Mouse (Mus musculus): ENCODE results near the gene Nme7. TPM values are rescaled to one million over a fixed set of nuclear protein-coding genes. Genes with fewer than 3 reads are reported as not detected.

The Nme7 gene
- polyA plus RNA-seq, 1 experiment from 2014 or later: 51.6 TPM

GRCm38 (mm10) chr1:164279332-164279731 lies 24.6 kb upstream of the Nme7 start:
- no peak overlapping the region for H3K4me3 ChIP-seq (ENCODE audit: low read depth, low read length)
- DNase-seq (ENCODE audit: low spot score): no peak
- no peak overlapping the region for H3K9ac ChIP-seq (replicated peaks; ENCODE audit: low read length)
- no peaks in the 10 kb centered on the region for H3K9me3 ChIP-seq (replicated peaks; ENCODE audit: control insufficient read depth, low read length)
- no peaks in the 10 kb centered on the region for H3K27me3 ChIP-seq (ENCODE audit: control insufficient read depth, insufficient read depth, low read length)
- H3K27ac ChIP-seq (replicated peaks; ENCODE audit: low read depth, low read length): no peak overlapping the region
- no peak for ATAC-seq (replicated peaks; ENCODE audit: insufficient number of reproducible peaks, low FRiP score, low TSS enrichment, low read depth)
- H3K4me1 ChIP-seq (ENCODE audit: control insufficient read depth, insufficient read depth, low read length): no peaks in the 10 kb centered on the region
- H3K4me2 ChIP-seq (ENCODE audit: low read depth, low read length): no peak overlapping the region
- WGBS: 78% methylated on average over 4 of the region's 4 CpGs
- no peaks in the 10 kb centered on the region for H3K36me3 ChIP-seq (replicated peaks; ENCODE audit: control insufficient read depth, insufficient read depth, low read depth, low read length)

GRCm38 (mm10) chr1:164284007-164284406 lies 19.9 kb upstream of the Nme7 start:
- ATAC-seq (replicated peaks; ENCODE audit: insufficient number of reproducible peaks, low FRiP score, low TSS enrichment, low read depth): no peak
- no peak for DNase-seq (ENCODE audit: low spot score)
- no peak overlapping the region for H3K4me3 ChIP-seq (ENCODE audit: low read depth, low read length)
- no peaks in the 10 kb centered on the region for H3K36me3 ChIP-seq (replicated peaks; ENCODE audit: control insufficient read depth, insufficient read depth, low read depth, low read length)
- no peaks in the 10 kb centered on the region for H3K27me3 ChIP-seq (ENCODE audit: control insufficient read depth, insufficient read depth, low read length)
- WGBS: 97% methylated on average over 3 of the region's 3 CpGs
- no peak overlapping the region for H3K9ac ChIP-seq (replicated peaks; ENCODE audit: low read length)
- H3K4me1 ChIP-seq (ENCODE audit: control insufficient read depth, insufficient read depth, low read length): no peaks in the 10 kb centered on the region
- no peak overlapping the region for H3K27ac ChIP-seq (replicated peaks; ENCODE audit: low read depth, low read length)
- no peaks in the 10 kb centered on the region for H3K9me3 ChIP-seq (replicated peaks; ENCODE audit: control insufficient read depth, low read length)
- H3K4me2 ChIP-seq (ENCODE audit: low read depth, low read length): no peak overlapping the region

GRCm38 (mm10) chr1:164287406-164287805 lies 16.5 kb upstream of the Nme7 start:
- no peaks in the 10 kb centered on the region for H3K9me3 ChIP-seq (replicated peaks; ENCODE audit: control insufficient read depth, low read length)
- no peaks in the 10 kb centered on the region for H3K4me1 ChIP-seq (ENCODE audit: control insufficient read depth, insufficient read depth, low read length)
- ATAC-seq (replicated peaks; ENCODE audit: insufficient number of reproducible peaks, low FRiP score, low TSS enrichment, low read depth) (no peak), DNase-seq (ENCODE audit: low spot score) (no peak)
- no peak overlapping the region for H3K27ac ChIP-seq (replicated peaks; ENCODE audit: low read depth, low read length)
- H3K9ac ChIP-seq (replicated peaks; ENCODE audit: low read length): no peak overlapping the region
- 58% methylated on average over 15 of the region's 15 CpGs for WGBS
- H3K4me2 ChIP-seq (ENCODE audit: low read depth, low read length): no peak overlapping the region
- H3K4me3 ChIP-seq (ENCODE audit: low read depth, low read length): no peak overlapping the region
- no peaks in the 10 kb centered on the region for H3K36me3 ChIP-seq (replicated peaks; ENCODE audit: control insufficient read depth, insufficient read depth, low read depth, low read length)
- H3K27me3 ChIP-seq (ENCODE audit: control insufficient read depth, insufficient read depth, low read length): no peaks in the 10 kb centered on the region

- WGBS: 91% methylated on average over 5 of the region's 5 CpGs
- Histone ChIP-seq H3K9ac (replicated peaks; ENCODE audit: low read length) (no peak overlapping the region), H3K27me3 (ENCODE audit: control insufficient read depth, insufficient read depth, low read length) (no peaks in the 10 kb centered on the region), H3K9me3 (replicated peaks; ENCODE audit: control insufficient read depth, low read length) (no peaks in the 10 kb centered on the region), H3K4me1 (ENCODE audit: control insufficient read depth, insufficient read depth, low read length) (no peaks in the 10 kb centered on the region), H3K4me3 (ENCODE audit: low read depth, low read length) (no peak overlapping the region), H3K4me2 (ENCODE audit: low read depth, low read length) (no peak overlapping the region), H3K36me3 (replicated peaks; ENCODE audit: control insufficient read depth, insufficient read depth, low read depth, low read length) (no peaks in the 10 kb centered on the region), H3K27ac (replicated peaks; ENCODE audit: low read depth, low read length) (no peak overlapping the region)
- DNase-seq (ENCODE audit: low spot score) (no peak), ATAC-seq (replicated peaks; ENCODE audit: insufficient number of reproducible peaks, low FRiP score, low TSS enrichment, low read depth) (no peak)
Observed at GRCm38 (mm10) chr1:164292040-164292439, 11.9 kb upstream of the Nme7 start.

GRCm38 (mm10) chr1:164294071-164294470 lies 9.8 kb upstream of the Nme7 start:
- no peaks in the 10 kb centered on the region for H3K9me3 ChIP-seq (replicated peaks; ENCODE audit: control insufficient read depth, low read length)
- H3K27me3 ChIP-seq (ENCODE audit: control insufficient read depth, insufficient read depth, low read length): no peaks in the 10 kb centered on the region
- no peak overlapping the region for H3K9ac ChIP-seq (replicated peaks; ENCODE audit: low read length)
- H3K36me3 ChIP-seq (replicated peaks; ENCODE audit: control insufficient read depth, insufficient read depth, low read depth, low read length): peaks cover 6% of the 10 kb centered on the region; the same call in 1 of the 2 replicates
- no peaks in the 10 kb centered on the region for H3K4me1 ChIP-seq (ENCODE audit: control insufficient read depth, insufficient read depth, low read length)
- DNase-seq (ENCODE audit: low spot score): no peak
- no peak overlapping the region for H3K4me2 ChIP-seq (ENCODE audit: low read depth, low read length)
- no peak overlapping the region for H3K4me3 ChIP-seq (ENCODE audit: low read depth, low read length)
- 94% methylated on average over 6 of the region's 6 CpGs for WGBS
- H3K27ac ChIP-seq (replicated peaks; ENCODE audit: low read depth, low read length): no peak overlapping the region
- ATAC-seq (replicated peaks; ENCODE audit: insufficient number of reproducible peaks, low FRiP score, low TSS enrichment, low read depth): no peak

- Histone ChIP-seq H3K4me3 (ENCODE audit: low read depth, low read length) (no peak overlapping the region), H3K4me1 (ENCODE audit: control insufficient read depth, insufficient read depth, low read length) (no peaks in the 10 kb centered on the region), H3K27ac (replicated peaks; ENCODE audit: low read depth, low read length) (no peak overlapping the region), H3K36me3 (replicated peaks; ENCODE audit: control insufficient read depth, insufficient read depth, low read depth, low read length) (peaks cover 8% of the 10 kb centered on the region; the same call in 1 of the 2 replicates), H3K9ac (replicated peaks; ENCODE audit: low read length) (no peak overlapping the region), H3K27me3 (ENCODE audit: control insufficient read depth, insufficient read depth, low read length) (no peaks in the 10 kb centered on the region), H3K4me2 (ENCODE audit: low read depth, low read length) (no peak overlapping the region), H3K9me3 (replicated peaks; ENCODE audit: control insufficient read depth, low read length) (no peaks in the 10 kb centered on the region)
- no peak for ATAC-seq (replicated peaks; ENCODE audit: insufficient number of reproducible peaks, low FRiP score, low TSS enrichment, low read depth)
- WGBS: 97% methylated on average over 4 of the region's 5 CpGs
- DNase-seq (ENCODE audit: low spot score): no peak
Observed at GRCm38 (mm10) chr1:164296473-164296872, 7.4 kb upstream of the Nme7 start.

GRCm38 (mm10) chr1:164301949-164302348 lies 2.0 kb upstream of the Nme7 start:
- Histone ChIP-seq H3K4me1 (ENCODE audit: control insufficient read depth, insufficient read depth, low read length) (no peaks in the 10 kb centered on the region), H3K27ac (replicated peaks; ENCODE audit: low read depth, low read length) (no peak overlapping the region), H3K27me3 (ENCODE audit: control insufficient read depth, insufficient read depth, low read length) (no peaks in the 10 kb centered on the region), H3K4me3 (ENCODE audit: low read depth, low read length) (no peak overlapping the region), H3K9ac (replicated peaks; ENCODE audit: low read length) (no peak overlapping the region), H3K4me2 (ENCODE audit: low read depth, low read length) (no peak overlapping the region), H3K36me3 (replicated peaks; ENCODE audit: control insufficient read depth, insufficient read depth, low read depth, low read length) (peaks cover 8% of the 10 kb centered on the region; the same call in 1 of the 2 replicates), H3K9me3 (replicated peaks; ENCODE audit: control insufficient read depth, low read length) (no peaks in the 10 kb centered on the region)
- no peak for ATAC-seq (replicated peaks; ENCODE audit: insufficient number of reproducible peaks, low FRiP score, low TSS enrichment, low read depth)
- WGBS: 93% methylated on average over 4 of the region's 4 CpGs
- DNase-seq (ENCODE audit: low spot score): no peak

GRCm38 (mm10) chr1:164307124-164307751 lies 3.3 kb downstream of the Nme7 start, which contains the start of gene Blzf1:
TSS of gene Blzf1 (minus strand) at chr1:164307489.
- Histone ChIP-seq H3K36me3 (replicated peaks; ENCODE audit: control insufficient read depth, insufficient read depth, low read depth, low read length) (no peaks in the 10 kb centered on the region), H3K27ac (replicated peaks; ENCODE audit: low read depth, low read length) (no peak within 1 kb of the TSS), H3K27me3 (ENCODE audit: control insufficient read depth, insufficient read depth, low read length) (no peaks in the 10 kb centered on the region), H3K9ac (replicated peaks; ENCODE audit: low read length) (peak within 1 kb of the TSS; percentile 71), H3K9me3 (replicated peaks; ENCODE audit: control insufficient read depth, low read length) (no peaks in the 10 kb centered on the region), H3K4me3 (ENCODE audit: low read depth, low read length) (peak within 1 kb of the TSS; percentile 81), H3K4me2 (ENCODE audit: low read depth, low read length) (peak within 1 kb of the TSS; percentile 57), H3K4me1 (ENCODE audit: control insufficient read depth, insufficient read depth, low read length) (no peaks in the 10 kb centered on the region)
- ATAC-seq (replicated peaks; ENCODE audit: insufficient number of reproducible peaks, low FRiP score, low TSS enrichment, low read depth) (peak; percentile 99), DNase-seq (ENCODE audit: low spot score) (peak; percentile 100)
- WGBS: under 1% methylated on average over 35 of the region's 35 CpGs

Data from embryonic facial prominence, embryonic 11.5 days (tissue).